Mouse (Mus musculus) lung, postnatal 0 days (tissue): ENCODE measurements around the gene Gm20388.

Experiments
- CTCF ChIP-seq: IDR thresholded peaks from 2 replicates; pipeline ENCODE4 v1.5.1; 2016; ENCODE audit warnings: antibody characterized with exemption, mild to moderate bottlenecking
- EP300 ChIP-seq: IDR thresholded peaks from 2 replicates; pipeline ENCODE4 v1.6.1; 2016; ENCODE audit warnings: antibody characterized with exemption, mild to moderate bottlenecking, control low read depth

DNA sequence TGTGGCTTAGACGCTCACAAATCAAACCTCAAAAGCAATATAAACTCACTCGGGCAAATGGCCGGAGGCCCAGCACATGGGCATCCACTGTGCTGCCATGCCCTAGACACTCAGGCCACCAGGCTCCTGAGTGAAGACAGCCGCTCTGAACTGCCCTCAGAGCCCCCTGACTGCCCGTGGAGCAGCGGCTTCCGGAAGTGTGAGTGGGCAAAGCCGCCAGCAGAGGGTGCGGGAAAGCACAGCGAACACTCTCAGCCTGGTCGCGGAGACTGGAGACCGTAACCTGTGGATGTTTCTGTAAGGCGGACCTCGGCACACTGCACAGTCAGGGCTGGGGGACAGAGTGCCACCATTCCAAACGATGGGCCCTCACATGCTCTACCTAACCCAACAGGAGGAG is 1647.9 kb downstream of the Gm20388 start:
- TF ChIP-seq CTCF (0 out of 2 replicates have a peak, but pooled peaks have one; percentile 11), EP300 (no peak)
